Mouse (Mus musculus) kidney, postnatal 0 days (tissue): ENCODE results near the gene Bri3. TPM values are rescaled to one million over a fixed set of nuclear protein-coding genes. Genes with fewer than 3 reads are reported as not detected.
A peak's percentile ranks its signal among the peaks of the same experiment; 100 is the strongest.
"Not testable (repeated sequence)": the region's sequence is repeated elsewhere in the genome, so short reads cannot be mapped to it uniquely, and the experiment has no call there.

ENCODE experiments used
- ATAC-seq: fragments of 200-750 bp; cut with Nextera tagmentation; replicated peaks from 2 replicates; pipeline ENCODE4 v1.8.0; 2017; ENCODE audit warnings: low read depth, moderate number of reproducible peaks, moderate TSS enrichment, moderate library complexity; ENCODE audit not compliant: low FRiP score
- DNase-seq: peaks from one replicate; pipeline ENCODE4 v3.0.0-alpha.2; 2016; ENCODE audit warnings: low spot score
- H3K27ac ChIP-seq: fragments of 300-500 bp; sonication (generic); 2 replicates; pipeline ENCODE4 v1.5.1; 2014; ENCODE audit warnings: mild to moderate bottlenecking
- H3K27me3 ChIP-seq: fragments of 300-500 bp; sonication (generic); 2 replicates; pipeline ENCODE4 v1.6.1; 2014; ENCODE audit warnings: low read length, mixed read lengths; ENCODE audit not compliant: insufficient read depth
- H3K36me3 ChIP-seq: fragments of 300-500 bp; sonication (generic); 2 replicates; pipeline ENCODE4 v1.6.1; 2014; ENCODE audit warnings: low read length, mixed read lengths; ENCODE audit not compliant: insufficient read depth
- H3K4me1 ChIP-seq: fragments of 300-500 bp; sonication (generic); replicated peaks from 2 replicates; pipeline ENCODE4 v1.6.1; 2014; ENCODE audit warnings: antibody characterized with exemption, low read length, mixed read lengths; ENCODE audit not compliant: insufficient read depth
- H3K4me2 ChIP-seq: fragments of 300-500 bp; sonication (generic); 2 replicates; pipeline ENCODE4 v1.6.1; 2014; ENCODE audit warnings: mild to moderate bottlenecking, low read length, moderate library complexity, mixed read lengths
- H3K4me3 ChIP-seq: fragments of 300-500 bp; sonication (generic); replicated peaks from 2 replicates; pipeline ENCODE4 v1.5.1; 2014; ENCODE audit warnings: low read depth, low read length
- H3K9ac ChIP-seq: fragments of 300-500 bp; sonication (generic); 2 replicates; pipeline ENCODE4 v1.6.1; 2014; ENCODE audit warnings: low read depth, low read length
- H3K9me3 ChIP-seq: fragments of 300-500 bp; sonication (generic); replicated peaks from 2 replicates; pipeline ENCODE4 v1.6.1; 2016; ENCODE audit warnings: low read length, inconsistent platforms, mixed read lengths
- CTCF ChIP-seq: IDR thresholded peaks from 2 replicates; pipeline ENCODE4 v1.5.1; 2016; ENCODE audit warnings: antibody characterized with exemption, low read depth, mild to moderate bottlenecking, moderate library complexity
- WGBS: fragments of 180-500 bp; shearing (Covaris S2); extraction: QIAGEN DNeasy Blood & Tissue Kit; methylation state at CpG from one replicate; pipeline ENCODE4 v1.1.7; 2014; 5-methylcytosine and 5-hydroxymethylcytosine counted together
- polyA plus RNA-seq: library from polyadenylated mRNA; unstranded; fragments of >200 nt; fragmentation: Nextera tagmentation; extraction: Ambion mirVana; gene quantifications from 2 replicates; pipeline ENCODE4 v1.2.1, GENCODE M21; 2015

The Bri3 gene
- polyA plus RNA-seq, 1 experiment from 2014 or later, result 224 TPM

GRCm38 (mm10) chr5:144359886-144360285 is 115.6 kb downstream of the Bri3 start:
- no peak for ATAC-seq
- no peak for TF ChIP-seq CTCF

GRCm38 (mm10) chr5:144360346-144360745 is 116.1 kb downstream of the Bri3 start:
- Histone ChIP-seq H3K4me2 (no peak overlapping the region), H3K9me3 (no peaks in the 10 kb centered on the region), H3K9ac (no peak overlapping the region), H3K36me3 (no peaks in the 10 kb centered on the region), H3K4me1 (peaks cover 8% of the 10 kb centered on the region; the same call in 1 of the 2 replicates), H3K27me3 (no peaks in the 10 kb centered on the region), H3K27ac (peak overlapping the region; percentile 77), H3K4me3 (no peak overlapping the region)
- no peak for ATAC-seq
- WGBS, result 10% methylated on average over 6 of the region's 6 CpGs
- no peak for TF ChIP-seq CTCF
- DNase-seq, result peak; percentile 84

More at GRCm38 (mm10) chr5:144359886-144360285, 115.6 kb downstream of the Bri3 start:
- Histone ChIP-seq H3K4me2 (no peak overlapping the region), H3K4me1 (peaks cover 8% of the 10 kb centered on the region; the same call in 1 of the 2 replicates), H3K9me3 (no peaks in the 10 kb centered on the region), H3K27ac (peak overlapping the region; percentile 77), H3K4me3 (no peak overlapping the region), H3K9ac (no peak overlapping the region), H3K27me3 (no peaks in the 10 kb centered on the region), H3K36me3 (no peaks in the 10 kb centered on the region)
- WGBS, result 45% methylated on average over 6 of the region's 6 CpGs
- peak; percentile 15 for DNase-seq

GRCm38 (mm10) chr5:144364680-144365357 is 120.6 kb downstream of the Bri3 start:
- Histone ChIP-seq H3K36me3 (no peaks in the 10 kb centered on the region), H3K9ac (no peak overlapping the region), H3K4me3 (no peak overlapping the region), H3K9me3 (no peaks in the 10 kb centered on the region), H3K27me3 (no peaks in the 10 kb centered on the region), H3K27ac (no peak overlapping the region), H3K4me2 (no peak overlapping the region), H3K4me1 (peaks cover 8% of the 10 kb centered on the region; the same call in 1 of the 2 replicates)
- ATAC-seq, result no peak
- 95% methylated on average over 11 of the region's 11 CpGs for WGBS
- TF ChIP-seq CTCF, result no peak
- no peak for DNase-seq

GRCm38 (mm10) chr5:144366551-144366950 is 122.3 kb downstream of the Bri3 start:
- DNase-seq, H3K4me2 ChIP-seq, H3K36me3 ChIP-seq: not testable (repeated sequence)

GRCm38 (mm10) chr5:144368661-144369205 is 124.5 kb downstream of the Bri3 start:
- no peak for TF ChIP-seq CTCF
- ATAC-seq (no peak), DNase-seq (no peak)
- Histone ChIP-seq H3K36me3 (no peaks in the 10 kb centered on the region), H3K4me1 (no peaks in the 10 kb centered on the region), H3K4me3 (no peak overlapping the region), H3K27ac (no peak overlapping the region), H3K9me3 (no peaks in the 10 kb centered on the region), H3K4me2 (no peak overlapping the region), H3K27me3 (no peaks in the 10 kb centered on the region), H3K9ac (no peak overlapping the region)
- 57% methylated on average over 9 of the region's 9 CpGs for WGBS

More at GRCm38 (mm10) chr5:144366551-144366950, 122.3 kb downstream of the Bri3 start:
- not testable (repeated sequence) for H3K27me3 ChIP-seq, H3K4me1 ChIP-seq, H3K27ac ChIP-seq, ATAC-seq, H3K4me3 ChIP-seq, H3K9me3 ChIP-seq, H3K9ac ChIP-seq
- 74% methylated on average over 6 of the region's 6 CpGs for WGBS

- no peaks in the 10 kb centered on the region for H3K9me3 ChIP-seq
- no peak for DNase-seq
- no peak overlapping the region for H3K4me2 ChIP-seq
- no peak overlapping the region for H3K9ac ChIP-seq
- WGBS, result 5% methylated on average over 6 of the region's 6 CpGs
- no peak for ATAC-seq
- no peak for TF ChIP-seq CTCF
- H3K27ac ChIP-seq, result no peak overlapping the region
- H3K27me3 ChIP-seq, result no peaks in the 10 kb centered on the region
- no peaks in the 10 kb centered on the region for H3K4me1 ChIP-seq
- no peaks in the 10 kb centered on the region for H3K36me3 ChIP-seq
- H3K4me3 ChIP-seq, result no peak overlapping the region
Measured at GRCm38 (mm10) chr5:144370986-144371385, 126.7 kb downstream of the Bri3 start.
